Mouse (Mus musculus) heart, adult 2 months (tissue): ENCODE data around the gene Nanos2. TPM values are rescaled to one million over a fixed set of nuclear protein-coding genes. Genes with fewer than 3 reads are reported as not detected.

Experiments used
- DNase-seq, 2 experiments: peaks; one replicate each; pipeline ENCODE4 v3.0.0; 2021
- H3K27ac ChIP-seq: fragments of 200-600 bp; 2 replicates; pipeline ENCODE4 v1.8.1; 2022
- H3K27me3 ChIP-seq: fragments of 200-500 bp; 2 replicates; pipeline ENCODE4 v1.6.1; 2012; ENCODE audit warnings: mild to moderate bottlenecking, low read length, inconsistent platforms, mixed read lengths; ENCODE audit not compliant: control insufficient read depth, insufficient read depth
- H3K36me3 ChIP-seq: fragments of 200-500 bp; 2 replicates; pipeline ENCODE4 v1.6.1; 2012; ENCODE audit warnings: low read length, inconsistent platforms; ENCODE audit not compliant: control insufficient read depth, insufficient read depth
- H3K4me1 ChIP-seq: fragments of 200-500 bp; 2 replicates; pipeline ENCODE4 v1.6.1; 2011; ENCODE audit warnings: low read length; ENCODE audit not compliant: control insufficient read depth, insufficient read depth
- H3K4me3 ChIP-seq: fragments of 200-600 bp; 2 replicates; pipeline ENCODE4 v1.8.1; 2022
- H3K79me2 ChIP-seq: fragments of 200-500 bp; replicated peaks from 2 replicates; pipeline ENCODE4 v1.6.1; 2012; ENCODE audit warnings: mild to moderate bottlenecking, inconsistent platforms, low read length, moderate library complexity, mixed read lengths; ENCODE audit not compliant: control insufficient read depth, insufficient read depth
- H3K9ac ChIP-seq: fragments of 200-500 bp; 2 replicates; pipeline ENCODE4 v1.6.1; 2012; ENCODE audit warnings: low read depth, mild to moderate bottlenecking, control low read depth, inconsistent platforms, low read length, mixed read lengths
- CTCF ChIP-seq: fragments of 200-600 bp; IDR thresholded peaks from 2 replicates; pipeline ENCODE4 v1.8.1; 2022; ENCODE audit warnings: antibody characterized with exemption, mild to moderate bottlenecking, moderate library complexity
- EP300 ChIP-seq: fragments of 200-500 bp; IDR thresholded peaks from 2 replicates; pipeline ENCODE4 v1.6.1; 2011; ENCODE audit warnings: low read depth, low read length, control low read depth; ENCODE audit not compliant: insufficient read depth
- POLR2A ChIP-seq: fragments of 200-500 bp; IDR thresholded peaks from 2 replicates; pipeline ENCODE4 v1.6.1; 2011; ENCODE audit warnings: mild to moderate bottlenecking, low read depth, low read length, control low read depth; ENCODE audit not compliant: insufficient read depth
- WGBS: fragments of 180-500 bp; shearing (Covaris S2); methylation state at CpG from one replicate; pipeline ENCODE4 v1.1.7; 2018; 5-methylcytosine and 5-hydroxymethylcytosine counted together
- intact Hi-C: fragments of 180-260 bp; cut with DNase I; formaldehyde crosslinking; loops from one replicate; pipeline ENCODE4 v1.15.1; 2025
- polyA plus RNA-seq: library from polyadenylated mRNA; depleted of rRNA; stranded (reverse); fragments of >200 nt; gene quantifications from 2 replicates; pipeline ENCODE4 v1.2.3, GENCODE M21; 2012
- total RNA-seq, 2 experiments: library from RNA; stranded (reverse); gene quantifications; 2 replicates each; pipeline ENCODE4 v1.2.3; 2021

Gene Nanos2
- total and polyA plus RNA-seq, 3 experiments: 0.08 TPM; not detected in 2

DNA sequence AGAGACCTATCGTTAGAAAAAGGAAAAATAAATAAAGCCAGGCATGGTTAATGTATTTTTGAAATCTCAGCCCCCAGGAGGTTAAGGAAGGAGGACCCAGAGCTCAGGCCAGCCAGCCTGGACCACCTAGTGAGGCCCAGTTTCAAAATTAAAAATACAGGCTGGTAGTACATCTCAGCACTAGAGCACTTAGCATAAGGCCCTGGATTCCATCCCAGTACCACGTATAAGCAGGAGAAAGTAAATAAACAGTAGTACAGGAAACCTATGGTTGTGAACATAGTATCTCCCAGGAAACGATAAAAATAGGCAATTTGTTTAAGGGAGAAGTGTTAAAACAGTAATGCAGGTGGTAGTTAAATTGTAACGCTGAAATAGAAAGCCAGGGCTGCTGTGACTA is 14.9 kb downstream of the Nanos2 start:
- Histone ChIP-seq H3K9ac (peak overlapping the region; percentile 78; the same call in 1 of the 2 replicates), H3K4me3 (no peak overlapping the region; the same call in 1 of the 2 replicates), H3K36me3 (peaks cover 2% of the 10 kb centered on the region), H3K4me1 (peaks cover 2% of the 10 kb centered on the region; the same call in 1 of the 2 replicates), H3K79me2 (peaks cover 4% of the 10 kb centered on the region; the same call in 1 of the 2 replicates), H3K27me3 (no peaks in the 10 kb centered on the region), H3K27ac (peak overlapping the region; percentile 94)
- no peak for DNase-seq
- intact Hi-C loops: no loop called here
- 20% methylated on average over 4 of the region's 4 CpGs for WGBS
- TF ChIP-seq EP300 (no peak), POLR2A (no peak), CTCF (no peak)

DNA sequence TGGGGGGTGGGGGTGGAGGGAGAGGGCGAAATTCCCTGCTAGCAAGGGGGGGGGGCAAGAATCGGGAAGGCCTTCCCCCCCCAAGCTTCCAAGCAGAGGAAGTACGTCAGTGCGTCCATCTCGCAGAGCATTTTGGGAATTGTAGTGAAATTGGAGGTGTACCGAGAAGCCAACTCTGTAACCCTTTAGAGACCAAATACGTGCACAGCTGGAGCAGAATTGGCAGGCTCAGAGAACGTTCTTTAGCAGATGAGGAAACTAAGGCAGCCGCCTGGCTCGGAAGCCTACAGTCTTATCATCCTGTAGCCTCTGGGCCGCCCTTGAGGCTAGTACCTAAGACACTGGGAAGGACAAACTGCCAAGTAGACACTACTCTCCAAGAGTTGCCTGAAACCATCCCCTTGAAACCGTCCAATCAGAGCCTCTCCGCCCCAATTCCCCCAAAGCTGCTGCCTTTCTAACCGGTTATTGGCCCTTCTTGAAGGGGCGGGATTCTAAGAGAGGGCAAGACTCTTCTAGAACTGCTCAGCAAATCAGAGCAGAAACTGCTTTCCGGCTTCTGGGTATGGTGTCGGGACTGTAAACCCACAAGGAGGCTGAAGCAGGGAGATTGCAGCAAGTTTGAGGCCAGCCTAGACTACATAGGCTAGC is 15.8 kb downstream of the Nanos2 start:
- Histone ChIP-seq H3K27me3 (no peaks in the 10 kb centered on the region), H3K79me2 (peaks cover 4% of the 10 kb centered on the region; the same call in 1 of the 2 replicates), H3K4me1 (peaks cover 2% of the 10 kb centered on the region; the same call in 1 of the 2 replicates), H3K4me3 (peak overlapping the region; percentile 54), H3K9ac (peak overlapping the region; percentile 78), H3K27ac (peak overlapping the region; percentile 94), H3K36me3 (peaks cover 2% of the 10 kb centered on the region)
- 2% methylated on average over 17 of the region's 17 CpGs for WGBS
- intact Hi-C loops: no loop called here
- peak; percentile 78 to 86 for DNase-seq
- TF ChIP-seq POLR2A (peak; percentile 48; the same call in 1 of the 2 replicates), CTCF (no peak), EP300 (no peak; the same call in 1 of the 2 replicates)

DNA sequence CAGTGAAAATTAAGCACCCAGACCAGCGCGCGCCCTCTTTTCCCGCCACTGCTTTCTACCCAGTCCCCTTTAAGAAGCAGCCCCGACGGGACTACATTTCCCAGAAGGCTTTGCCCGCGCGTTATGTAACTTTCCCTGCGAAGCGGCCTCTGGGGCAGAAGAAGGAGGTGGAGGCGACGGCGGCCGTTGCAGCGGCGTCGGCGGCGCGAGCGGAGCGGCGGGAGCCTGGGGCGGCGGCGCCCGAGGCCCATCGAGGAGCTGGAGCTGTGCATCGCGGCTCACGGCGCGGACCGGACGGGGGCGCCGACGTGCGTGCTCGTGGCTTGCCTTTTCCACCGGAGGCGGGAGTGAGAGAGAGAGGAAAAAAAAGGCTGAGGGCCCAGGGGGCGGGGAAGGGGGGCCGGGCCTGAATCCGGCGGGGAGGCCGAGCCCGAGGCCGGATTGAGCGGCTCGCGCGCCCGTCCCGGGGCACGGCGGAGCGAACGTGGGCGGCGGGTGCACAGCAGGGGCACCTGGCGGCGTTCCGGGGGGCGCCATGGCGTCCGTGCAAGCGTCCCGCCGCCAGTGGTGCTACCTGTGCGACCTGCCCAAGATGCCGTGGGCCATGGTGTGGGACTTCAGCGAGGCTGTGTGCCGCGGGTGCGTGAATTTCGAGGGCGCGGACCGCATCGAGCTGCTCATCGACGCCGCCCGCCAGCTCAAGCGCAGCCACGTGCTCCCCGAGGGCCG is 16.9 kb downstream of the Nanos2 start, which contains the start of gene Irf2bp1:
Gene Irf2bp1 (plus strand): TSS at position 143 of the 729 bp plus-strand sequence.
- DNase-seq: peak; percentile 95 to 96
- Histone ChIP-seq H3K36me3 (peaks cover 2% of the 10 kb centered on the region), H3K79me2 (peaks cover 4% of the 10 kb centered on the region; the same call in 1 of the 2 replicates), H3K9ac (peak within 1 kb of the TSS; percentile 99), H3K27ac (peak within 1 kb of the TSS; percentile 96), H3K27me3 (no peaks in the 10 kb centered on the region), H3K4me3 (peak within 1 kb of the TSS; percentile 72), H3K4me1 (peaks cover 2% of the 10 kb centered on the region; the same call in 1 of the 2 replicates)
- intact Hi-C loops: no loop called here
- WGBS: under 1% methylated on average over 89 of the region's 90 CpGs
- TF ChIP-seq CTCF: peak; percentile 20; the same call in 1 of the 2 replicates
- peak; percentile 72 for TF ChIP-seq POLR2A
- TF ChIP-seq EP300: no peak; the same call in 1 of the 2 replicates

DNA sequence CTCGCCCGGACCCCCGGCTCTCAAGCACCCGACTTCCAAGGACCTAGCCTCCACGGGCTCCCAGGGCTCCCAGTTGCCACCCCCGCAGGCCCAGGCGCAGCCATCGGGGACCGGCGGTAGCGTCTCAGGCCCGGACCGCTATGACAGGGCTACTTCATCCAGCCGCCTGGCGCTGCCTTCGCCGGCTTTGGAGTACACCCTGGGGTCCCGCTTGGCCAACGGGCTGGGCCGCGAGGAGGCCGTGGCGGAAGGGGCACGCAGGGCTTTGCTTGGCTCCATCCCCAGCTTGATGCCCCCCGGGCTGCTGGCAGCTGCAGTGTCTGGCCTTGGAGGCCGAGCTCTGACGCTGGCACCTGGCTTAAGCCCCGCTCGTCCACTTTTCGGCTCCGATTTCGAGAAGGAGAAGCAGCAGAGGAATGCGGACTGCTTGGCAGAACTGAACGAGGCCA is 17.5 kb downstream of the Nanos2 start:
- Histone ChIP-seq H3K27ac (peak overlapping the region; percentile 96), H3K27me3 (no peaks in the 10 kb centered on the region), H3K9ac (peak overlapping the region; percentile 99), H3K79me2 (peaks cover 4% of the 10 kb centered on the region; the same call in 1 of the 2 replicates), H3K4me3 (peak overlapping the region; percentile 72), H3K36me3 (peaks cover 2% of the 10 kb centered on the region), H3K4me1 (peaks cover 2% of the 10 kb centered on the region; the same call in 1 of the 2 replicates)
- no peak for DNase-seq
- intact Hi-C loops: no loop called here
- TF ChIP-seq POLR2A: no peak
- TF ChIP-seq EP300: no peak
- no peak for TF ChIP-seq CTCF
- WGBS: 9% methylated on average over 34 of the region's 34 CpGs

DNA sequence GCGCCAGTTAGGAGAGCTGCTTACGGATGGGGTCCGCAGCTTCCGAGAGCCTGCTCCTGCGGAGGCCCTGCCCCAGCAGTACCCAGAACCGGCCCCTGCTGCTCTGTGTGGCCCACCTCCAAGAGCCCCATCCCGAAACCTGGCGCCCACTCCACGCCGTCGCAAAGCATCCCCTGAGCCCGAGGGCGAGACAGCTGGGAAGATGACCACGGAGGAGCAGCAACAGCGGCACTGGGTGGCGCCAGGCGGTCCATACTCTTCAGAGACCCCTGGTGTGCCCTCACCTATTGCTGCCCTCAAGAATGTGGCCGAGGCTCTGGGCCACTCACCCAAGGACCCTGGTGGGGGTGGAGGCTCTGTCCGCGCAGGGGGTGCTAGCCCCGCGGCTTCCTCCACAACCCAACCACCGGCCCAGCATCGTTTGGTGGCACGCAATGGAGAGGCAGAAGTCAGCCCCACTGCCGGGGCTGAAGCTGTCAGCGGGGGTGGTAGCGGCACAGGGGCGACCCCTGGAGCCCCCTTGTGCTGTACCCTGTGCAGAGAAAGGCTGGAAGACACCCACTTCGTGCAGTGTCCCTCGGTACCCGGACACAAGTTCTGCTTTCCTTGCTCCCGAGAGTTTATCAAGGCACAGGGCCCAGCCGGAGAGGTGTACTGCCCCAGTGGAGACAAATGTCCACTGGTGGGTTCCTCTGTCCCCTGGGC is 18.4 kb downstream of the Nanos2 start:
- TF ChIP-seq CTCF (no peak), POLR2A (no peak), EP300 (no peak)
- Histone ChIP-seq H3K27me3 (no peaks in the 10 kb centered on the region), H3K4me3 (no peak overlapping the region), H3K9ac (no peak overlapping the region), H3K4me1 (peaks cover 2% of the 10 kb centered on the region; the same call in 1 of the 2 replicates), H3K27ac (no peak overlapping the region), H3K79me2 (peaks cover 4% of the 10 kb centered on the region; the same call in 1 of the 2 replicates), H3K36me3 (peaks cover 2% of the 10 kb centered on the region)
- intact Hi-C loops: loop anchor here (2.0 kb wide), 2 partner anchors 17 to 109 kb away; partner anchors contain the start of gene Foxa3
- WGBS: 85% methylated on average over 34 of the region's 34 CpGs
- no peak for DNase-seq
